Mouse (Mus musculus) lung, embryonic 14.5 days (tissue): ENCODE measurements around the gene Fzd4. TPM values are rescaled to one million over a fixed set of nuclear protein-coding genes. Genes with fewer than 3 reads are reported as not detected.

ENCODE experiments used
- ATAC-seq: fragments of 200-750 bp; cut with Nextera tagmentation; 2 replicates; pipeline ENCODE4 v1.8.0; 2017; ENCODE audit warnings: mild to moderate bottlenecking, moderate TSS enrichment, moderate library complexity; ENCODE audit not compliant: insufficient read depth
- DNase-seq: peaks from one replicate; pipeline ENCODE4 v3.0.0-alpha.2; 2015
- H3K27ac ChIP-seq: fragments of 300-500 bp; sonication (generic); 2 replicates; pipeline ENCODE4 v1.5.1; 2014; ENCODE audit warnings: low read depth, mild to moderate bottlenecking, moderate library complexity
- H3K27me3 ChIP-seq: fragments of 300-500 bp; sonication (generic); 2 replicates; pipeline ENCODE4 v1.6.1; 2014; ENCODE audit warnings: low read length, control low read depth; ENCODE audit not compliant: insufficient read depth
- H3K36me3 ChIP-seq: fragments of 300-500 bp; sonication (generic); 2 replicates; pipeline ENCODE4 v1.6.1; 2014; ENCODE audit warnings: control low read depth; ENCODE audit not compliant: insufficient read depth
- H3K4me1 ChIP-seq: fragments of 300-500 bp; sonication (generic); 2 replicates; pipeline ENCODE4 v1.6.1; 2014; ENCODE audit warnings: antibody characterized with exemption, control low read depth; ENCODE audit not compliant: insufficient read depth
- H3K4me2 ChIP-seq: fragments of 300-500 bp; sonication (generic); 2 replicates; pipeline ENCODE4 v1.6.1; 2014; ENCODE audit warnings: mild to moderate bottlenecking
- H3K4me3 ChIP-seq: fragments of 300-500 bp; sonication (generic); 2 replicates; pipeline ENCODE4 v1.5.1; 2014; ENCODE audit warnings: low read depth, low read length
- H3K9ac ChIP-seq: fragments of 300-500 bp; sonication (generic); 2 replicates; pipeline ENCODE4 v1.6.1; 2014
- H3K9me3 ChIP-seq: fragments of 300-500 bp; sonication (generic); 2 replicates; pipeline ENCODE4 v1.6.1; 2016; ENCODE audit warnings: low read depth, low read length, control low read depth
- CTCF ChIP-seq: IDR thresholded peaks from 2 replicates; pipeline ENCODE4 v1.5.1; 2016; ENCODE audit warnings: antibody characterized with exemption, low read depth
- WGBS: fragments of 180-500 bp; shearing (Covaris S2); extraction: QIAGEN DNeasy Blood & Tissue Kit; methylation state at CpG from one replicate; pipeline ENCODE4 v1.1.7; 2014; 5-methylcytosine and 5-hydroxymethylcytosine counted together
- polyA plus RNA-seq: library from polyadenylated mRNA; unstranded; fragments of >200 nt; fragmentation: Nextera tagmentation; extraction: Ambion mirVana; gene quantifications from 2 replicates; pipeline ENCODE4 v1.2.1, GENCODE M21; 2014

Gene Fzd4
- polyA plus RNA-seq, 1 experiment from 2014 or later = 17.1 TPM

GRCm38 (mm10) chr7:89401136-89401858 lies 2.9 kb upstream of the Fzd4 start:
- no peak for TF ChIP-seq CTCF
- H3K4me3 ChIP-seq = no peak overlapping the region
- no peak for DNase-seq
- no peaks in the 10 kb centered on the region for H3K36me3 ChIP-seq
- no peak overlapping the region for H3K9ac ChIP-seq
- H3K27ac ChIP-seq = no peak overlapping the region
- no peak overlapping the region for H3K4me2 ChIP-seq
- no peaks in the 10 kb centered on the region for H3K9me3 ChIP-seq
- ATAC-seq = no peak
- H3K27me3 ChIP-seq = 0 out of 2 replicates have a peak, but pooled peaks cover 6% of the 10 kb centered on the region
- 56% methylated on average over 11 of the region's 11 CpGs for WGBS
- 0 out of 2 replicates have a peak, but pooled peaks cover 4% of the 10 kb centered on the region for H3K4me1 ChIP-seq

- H3K27me3 ChIP-seq = 0 out of 2 replicates have a peak, but pooled peaks cover 6% of the 10 kb centered on the region
- 0 out of 2 replicates have a peak, but pooled peaks cover 4% of the 10 kb centered on the region for H3K4me1 ChIP-seq
- 59% methylated on average over 3 of the region's 3 CpGs for WGBS
- no peak overlapping the region for H3K4me3 ChIP-seq
- H3K9ac ChIP-seq = no peak overlapping the region
- TF ChIP-seq CTCF = no peak
- no peak for DNase-seq
- no peaks in the 10 kb centered on the region for H3K9me3 ChIP-seq
- peaks cover under 1% of the 10 kb centered on the region; the same call in 1 of the 2 replicates for H3K36me3 ChIP-seq
- no peak for ATAC-seq
- H3K4me2 ChIP-seq = no peak overlapping the region
- H3K27ac ChIP-seq = no peak overlapping the region
These were observed 2.2 kb upstream of the Fzd4 start for GRCm38 (mm10) chr7:89401936-89402335.

- Histone ChIP-seq H3K27me3 (0 out of 2 replicates have a peak, but pooled peaks cover 6% of the 10 kb centered on the region), H3K36me3 (peaks cover 11% of the 10 kb centered on the region; the same call in 1 of the 2 replicates), H3K4me3 (peak overlapping the region; percentile 67), H3K4me2 (peak overlapping the region; percentile 90), H3K4me1 (0 out of 2 replicates have a peak, but pooled peaks cover 5% of the 10 kb centered on the region), H3K9me3 (no peaks in the 10 kb centered on the region), H3K9ac (peak overlapping the region; percentile 54), H3K27ac (peak overlapping the region; percentile 86)
- peak; percentile 83 for DNase-seq
- peak; percentile 81 for ATAC-seq
- TF ChIP-seq CTCF = no peak
- 2% methylated on average over 52 of the region's 52 CpGs for WGBS
These were observed 842 bp upstream of the Fzd4 start for GRCm38 (mm10) chr7:89403053-89403972.

- H3K9me3 ChIP-seq = no peaks in the 10 kb centered on the region
- peak overlapping the region; percentile 75 for H3K27ac ChIP-seq
- 0 out of 2 replicates have a peak, but pooled peaks cover 6% of the 10 kb centered on the region for H3K27me3 ChIP-seq
- H3K9ac ChIP-seq = peak overlapping the region; percentile 79
- peak overlapping the region; percentile 67 for H3K4me3 ChIP-seq
- H3K36me3 ChIP-seq = peaks cover 17% of the 10 kb centered on the region; the same call in 1 of the 2 replicates
- H3K4me2 ChIP-seq = peak overlapping the region; percentile 90
- WGBS = under 1% methylated on average over 34 of the region's 35 CpGs
- DNase-seq (peak; percentile 50), ATAC-seq (no peak)
- TF ChIP-seq CTCF = no peak
- 0 out of 2 replicates have a peak, but pooled peaks cover 8% of the 10 kb centered on the region for H3K4me1 ChIP-seq
These were observed 732 bp downstream of the Fzd4 start for GRCm38 (mm10) chr7:89404734-89405440.

GRCm38 (mm10) chr7:89406011-89406410 lies 1.9 kb downstream of the Fzd4 start:
- Histone ChIP-seq H3K9me3 (no peaks in the 10 kb centered on the region), H3K9ac (peak overlapping the region; percentile 28; the same call in 1 of the 2 replicates), H3K36me3 (peaks cover 17% of the 10 kb centered on the region; the same call in 1 of the 2 replicates), H3K4me1 (0 out of 2 replicates have a peak, but pooled peaks cover 10% of the 10 kb centered on the region), H3K4me2 (peak overlapping the region; percentile 90), H3K27me3 (0 out of 2 replicates have a peak, but pooled peaks cover 6% of the 10 kb centered on the region), H3K4me3 (peak overlapping the region; percentile 67), H3K27ac (0 out of 2 replicates have a peak overlapping the region, but pooled peaks have one; percentile 2)
- 10% methylated on average over 1 of the region's 1 CpGs for WGBS
- peak; percentile 49 for DNase-seq
- ATAC-seq = no peak
- TF ChIP-seq CTCF = no peak
